Mouse (Mus musculus) spleen, adult 2 months (tissue): ENCODE results near the gene Spi1. TPM values are rescaled to one million over a fixed set of nuclear protein-coding genes. Genes with fewer than 3 reads are reported as not detected.

Experiments
- DNase-seq, 2 experiments: peaks; one replicate each; pipeline versions ENCODE4 v3.0.0 to v3.0.0-alpha.2; 2012 to 2021; ENCODE audit warnings: low spot score in 2 of 2, low read depth in 1 of 2
- H3K27ac ChIP-seq: fragments of 200-500 bp; 2 replicates; pipeline ENCODE4 v1.5.1; 2012; ENCODE audit warnings: low read length, inconsistent platforms; ENCODE audit not compliant: insufficient read depth
- H3K27me3 ChIP-seq: fragments of 200-500 bp; 2 replicates; pipeline ENCODE4 v1.6.1; 2012; ENCODE audit warnings: mild to moderate bottlenecking, moderate library complexity, low read length, inconsistent platforms; ENCODE audit not compliant: control insufficient read depth, insufficient read depth
- H3K36me3 ChIP-seq: fragments of 200-500 bp; 2 replicates; pipeline ENCODE4 v1.6.1; 2012; ENCODE audit warnings: mild to moderate bottlenecking, low read length, inconsistent platforms; ENCODE audit not compliant: control insufficient read depth, insufficient read depth
- H3K4me1 ChIP-seq: fragments of 200-500 bp; 2 replicates; pipeline ENCODE4 v1.6.1; 2011; ENCODE audit warnings: inconsistent platforms; ENCODE audit not compliant: control insufficient read depth, insufficient read depth, insufficient read length
- H3K4me3 ChIP-seq: fragments of 200-500 bp; 2 replicates; pipeline ENCODE4 v1.5.1; 2011; ENCODE audit warnings: mild to moderate bottlenecking, inconsistent platforms; ENCODE audit not compliant: insufficient read depth, insufficient read length; ENCODE audit errors: extremely low read depth
- CTCF ChIP-seq: fragments of 200-500 bp; IDR thresholded peaks from 2 replicates; pipeline ENCODE4 v1.5.1; 2011; ENCODE audit warnings: mild to moderate bottlenecking, inconsistent platforms; ENCODE audit not compliant: insufficient read depth, insufficient read length, insufficient replicate concordance; ENCODE audit errors: extremely low read depth
- POLR2A ChIP-seq: fragments of 200-500 bp; IDR thresholded peaks from 2 replicates; pipeline ENCODE4 v1.6.1; 2011; ENCODE audit warnings: low read depth, low read length, inconsistent platforms
- WGBS: fragments of 180-500 bp; shearing (Covaris S2); methylation state at CpG from one replicate; pipeline ENCODE4 v1.1.7; 2018; 5-methylcytosine and 5-hydroxymethylcytosine counted together
- polyA plus RNA-seq: library from polyadenylated mRNA; depleted of rRNA; stranded (reverse); fragments of >200 nt; gene quantifications from 2 replicates; pipeline ENCODE4 v1.2.3, GENCODE M21; 2012

Spi1 gene
- polyA plus RNA-seq, 1 experiment = 199 TPM

GRCm38 (mm10) chr2:91047359-91047758 lies 34.8 kb upstream of the Spi1 start:
- H3K4me1 ChIP-seq = no peaks in the 10 kb centered on the region
- no peak for TF ChIP-seq CTCF
- TF ChIP-seq POLR2A = no peak
- 85% methylated on average over 9 of the region's 9 CpGs for WGBS
- H3K4me3 ChIP-seq = no peak overlapping the region
- no peak overlapping the region for H3K27ac ChIP-seq
- no peaks in the 10 kb centered on the region for H3K36me3 ChIP-seq
- no peaks in the 10 kb centered on the region for H3K27me3 ChIP-seq
- DNase-seq = no peak

- WGBS = 43% methylated on average over 3 of the region's 3 CpGs
- no peaks in the 10 kb centered on the region for H3K27me3 ChIP-seq
- no peak overlapping the region for H3K4me3 ChIP-seq
- no peak for DNase-seq
- H3K36me3 ChIP-seq = peaks cover 12% of the 10 kb centered on the region
- H3K27ac ChIP-seq = no peak overlapping the region
- no peak for TF ChIP-seq POLR2A
- no peak for TF ChIP-seq CTCF
- H3K4me1 ChIP-seq = peaks cover 4% of the 10 kb centered on the region; the same call in 1 of the 2 replicates
These were observed 30.3 kb upstream of the Spi1 start for GRCm38 (mm10) chr2:91051917-91052316.

- Histone ChIP-seq H3K27me3 (no peaks in the 10 kb centered on the region), H3K36me3 (peaks cover 19% of the 10 kb centered on the region), H3K27ac (no peak overlapping the region), H3K4me1 (peaks cover 4% of the 10 kb centered on the region; the same call in 1 of the 2 replicates), H3K4me3 (no peak overlapping the region)
- TF ChIP-seq POLR2A = no peak
- no peak for DNase-seq
- WGBS = 37% methylated on average over 2 of the region's 2 CpGs
These were observed 29.4 kb upstream of the Spi1 start for GRCm38 (mm10) chr2:91052752-91053151.

GRCm38 (mm10) chr2:91053181-91053933 lies 28.8 kb upstream of the Spi1 start:
- H3K4me1 ChIP-seq = peaks cover 4% of the 10 kb centered on the region; the same call in 1 of the 2 replicates
- peak overlapping the region; percentile 70 for H3K4me3 ChIP-seq
- WGBS = under 1% methylated on average over 6 of the region's 6 CpGs
- H3K27me3 ChIP-seq = no peaks in the 10 kb centered on the region
- peaks cover 23% of the 10 kb centered on the region for H3K36me3 ChIP-seq
- no peak for DNase-seq
- TF ChIP-seq CTCF = no peak
- no peak for TF ChIP-seq POLR2A
- peak overlapping the region; percentile 67 for H3K27ac ChIP-seq

GRCm38 (mm10) chr2:91053934-91054382 lies 28.2 kb upstream of the Spi1 start, which contains the start of gene Psmc3:
Psmc3 (plus strand) TSS chr2:91054009.
- Histone ChIP-seq H3K36me3 (peaks cover 25% of the 10 kb centered on the region), H3K4me3 (peak within 1 kb of the TSS; percentile 95), H3K27ac (peak within 1 kb of the TSS; percentile 93), H3K4me1 (peaks cover 4% of the 10 kb centered on the region; the same call in 1 of the 2 replicates), H3K27me3 (no peaks in the 10 kb centered on the region)
- DNase-seq = peak; percentile 76 to 97
- TF ChIP-seq POLR2A (no peak), CTCF (no peak)
- WGBS = under 1% methylated on average over 40 of the region's 40 CpGs

- peaks cover 4% of the 10 kb centered on the region; the same call in 1 of the 2 replicates for H3K4me1 ChIP-seq
- no peak overlapping the region for H3K4me3 ChIP-seq
- H3K27ac ChIP-seq = no peak overlapping the region
- no peak for DNase-seq
- no peaks in the 10 kb centered on the region for H3K27me3 ChIP-seq
- TF ChIP-seq POLR2A = no peak
- no peak for TF ChIP-seq CTCF
- 94% methylated on average over 5 of the region's 5 CpGs for WGBS
- H3K36me3 ChIP-seq = peaks cover 44% of the 10 kb centered on the region
These were observed 23.8 kb upstream of the Spi1 start for GRCm38 (mm10) chr2:91058435-91058834.

- Histone ChIP-seq H3K27ac (no peak overlapping the region), H3K36me3 (peaks cover 48% of the 10 kb centered on the region)
- 97% methylated on average over 2 of the region's 2 CpGs for WGBS
These were observed 22.8 kb upstream of the Spi1 start for GRCm38 (mm10) chr2:91059376-91059775.

More at GRCm38 (mm10) chr2:91059376-91059775, 22.8 kb upstream of the Spi1 start:
- no peak for DNase-seq
- Histone ChIP-seq H3K4me3 (no peak overlapping the region), H3K4me1 (peaks cover 4% of the 10 kb centered on the region; the same call in 1 of the 2 replicates), H3K27me3 (no peaks in the 10 kb centered on the region)
- TF ChIP-seq POLR2A (no peak), CTCF (no peak)
